Mouse (Mus musculus): Measurements from ENCODE around the gene AI481877. TPM values are rescaled to one million over a fixed set of nuclear protein-coding genes. Genes with fewer than 3 reads are reported as not detected.
"Not testable (repeated sequence)": the region's sequence is repeated elsewhere in the genome, so short reads cannot be mapped to it uniquely, and the experiment has no call there.

The AI481877 gene
- 0.04 TPM in 1 of 2 replicates, not detected in the other for polyA plus RNA-seq (2012; rRNA removed)

DNA sequence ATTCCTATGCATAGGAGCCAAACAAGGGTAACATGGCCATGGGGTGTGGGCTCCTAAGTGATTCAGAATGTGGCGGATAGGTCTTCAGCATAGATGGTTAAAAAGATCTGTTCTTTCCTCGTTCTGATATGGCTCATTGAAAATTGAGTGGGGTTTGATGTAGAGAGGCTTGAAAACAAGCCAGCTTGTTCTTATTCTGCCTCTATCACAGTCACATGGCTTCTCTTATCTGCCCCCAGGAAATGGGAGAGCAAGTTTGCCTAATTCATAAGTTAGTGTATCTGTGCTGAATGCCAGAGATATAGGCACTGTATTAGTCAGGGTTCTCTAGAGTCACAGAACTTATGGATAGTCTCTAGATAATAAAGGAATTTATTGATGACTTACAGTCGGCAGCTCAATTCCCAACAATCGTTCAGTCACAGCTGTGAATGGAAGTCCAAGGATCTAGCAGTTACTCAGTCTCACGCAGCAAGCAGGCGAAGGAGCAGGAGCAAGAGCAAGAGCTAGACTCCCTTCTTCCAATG lies at the start of gene AI481877:
Gene AI481877, minus strand, starts transcription at position 477 of the 527 bp plus-strand sequence.
- not testable (repeated sequence) for DNase-seq (ENCODE audit: low read depth, low spot score)
- 90% methylated on average over 4 of the region's 6 CpGs for WGBS

DNA sequence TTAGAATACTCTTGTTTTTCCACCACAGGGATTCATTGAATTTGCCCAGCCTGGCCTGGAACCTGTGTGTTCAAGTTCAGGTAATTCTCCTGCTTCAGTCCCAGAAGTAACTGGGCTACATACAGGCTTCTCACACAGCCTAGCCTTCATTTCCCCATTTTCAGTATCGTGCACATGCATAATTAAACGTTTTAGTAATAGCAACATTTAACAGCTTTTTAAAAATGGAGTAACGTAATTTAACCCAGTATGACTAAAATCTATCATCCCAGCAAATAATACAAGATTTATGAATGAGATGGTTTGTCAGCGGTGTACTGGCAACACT lies 49.7 kb upstream of the AI481877 start:
- 23% methylated on average over 4 of the region's 4 CpGs for WGBS
- no peak for DNase-seq (ENCODE audit: low read depth, low spot score)

DNA sequence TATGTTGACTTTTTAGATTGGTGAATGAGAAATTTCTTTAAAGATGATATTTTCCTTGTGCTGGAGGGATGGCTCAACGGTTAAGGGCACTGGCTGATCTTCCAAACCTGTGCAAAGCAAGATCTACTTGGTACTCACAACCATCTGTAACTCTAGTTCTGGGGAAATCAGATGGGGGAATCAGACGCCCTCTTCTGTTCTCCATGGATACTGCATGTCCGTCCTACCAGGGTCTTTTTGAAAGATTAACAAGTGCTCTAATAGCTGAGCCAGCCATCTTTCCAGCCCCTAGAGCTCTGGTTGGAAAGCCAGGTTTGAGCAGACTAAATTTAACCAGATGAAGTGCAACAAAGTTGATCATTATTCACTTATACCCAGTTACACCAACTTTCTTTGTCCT lies 48.5 kb upstream of the AI481877 start:
- WGBS = 24% methylated on average over 3 of the region's 3 CpGs
- no peak for DNase-seq (ENCODE audit: low read depth, low spot score)

DNA sequence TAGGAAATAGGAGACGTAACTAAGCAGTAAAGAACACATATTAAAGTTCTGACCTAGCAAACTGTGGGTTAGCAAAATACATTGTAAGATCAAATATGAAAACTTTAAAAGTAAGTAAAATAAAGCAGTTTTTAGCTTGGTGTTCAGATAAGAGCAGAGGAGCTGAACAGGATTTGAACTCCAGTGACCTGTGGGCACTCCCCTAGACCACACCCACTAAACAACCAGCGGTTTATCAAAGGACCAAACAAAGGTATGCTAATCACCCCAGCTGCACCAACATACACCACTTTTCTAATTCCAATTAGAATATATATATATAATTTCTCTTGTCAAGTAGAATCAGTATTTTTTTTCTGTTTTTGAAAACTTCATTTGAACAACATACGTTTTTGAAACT lies 46.9 kb upstream of the AI481877 start:
- 45% methylated on average over 3 of the region's 3 CpGs for WGBS
- no peak for DNase-seq (ENCODE audit: low read depth, low spot score)

DNA sequence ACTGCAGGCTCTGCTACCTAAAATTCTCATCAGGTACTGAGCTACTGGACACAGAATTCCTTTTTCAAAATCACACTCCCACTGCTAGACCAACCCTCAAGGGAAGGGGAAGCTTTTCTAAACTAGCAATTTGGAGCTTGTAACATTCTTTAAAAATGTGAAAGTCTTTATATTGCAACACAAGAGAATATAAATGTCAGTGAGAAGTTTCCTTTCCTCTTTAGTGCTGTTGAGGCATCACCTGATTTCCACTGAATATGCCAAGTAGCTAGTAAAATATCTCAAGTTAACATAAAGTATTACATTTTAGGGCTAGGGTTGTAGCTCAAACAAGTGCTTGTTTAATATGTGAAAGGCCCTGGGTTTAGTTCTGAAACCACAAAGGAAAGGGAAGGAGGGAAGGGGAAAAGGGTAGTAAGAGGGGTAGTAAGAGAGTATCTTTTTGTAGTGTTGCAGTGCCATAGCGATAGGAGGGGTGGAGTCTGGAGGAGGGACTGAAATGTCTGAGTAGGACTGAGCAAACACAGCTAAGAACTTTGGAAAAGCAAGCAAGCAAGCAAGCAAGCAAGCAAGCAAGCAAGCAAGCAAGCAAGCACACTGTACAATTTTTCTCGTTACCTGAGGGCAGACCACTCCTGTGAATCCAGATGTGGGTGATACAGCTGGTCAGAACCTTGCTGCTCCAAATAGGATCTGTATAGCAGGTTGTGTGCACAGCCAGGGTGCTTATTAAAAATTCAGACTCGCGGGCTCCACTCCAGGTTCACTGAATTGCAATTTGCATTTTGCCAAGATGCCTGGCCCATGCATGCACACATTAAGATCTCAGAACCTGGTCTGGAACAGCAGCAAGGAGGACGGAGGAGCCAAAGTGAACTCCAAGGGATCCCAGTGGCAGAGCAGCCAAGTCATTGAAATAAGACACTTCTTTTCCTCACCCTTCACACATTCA lies 42.8 kb upstream of the AI481877 start:
- WGBS = 37% methylated on average over 5 of the region's 5 CpGs
- no peak for DNase-seq (ENCODE audit: low read depth, low spot score)

DNA sequence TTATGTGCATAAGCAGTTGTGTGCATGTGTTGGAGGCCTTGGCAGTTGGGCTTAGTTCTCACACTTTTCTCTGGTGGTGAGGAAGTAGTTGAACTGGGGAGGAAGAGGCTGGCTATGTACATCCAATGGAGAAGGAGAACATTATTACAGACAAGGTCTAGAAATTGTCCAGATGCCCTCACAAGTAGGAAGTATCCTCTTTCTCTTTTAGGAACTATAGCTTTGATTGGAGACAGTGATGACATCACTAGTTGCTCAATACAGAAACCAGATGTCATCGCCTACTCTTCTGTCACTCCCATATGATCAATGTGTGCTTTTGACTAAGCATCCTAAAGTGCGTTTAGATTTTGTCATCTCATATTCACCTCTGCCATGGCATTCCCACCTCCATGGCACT lies 38.8 kb upstream of the AI481877 start:
- 84% methylated on average over 2 of the region's 2 CpGs for WGBS
- DNase-seq (ENCODE audit: low read depth, low spot score) = no peak

DNA sequence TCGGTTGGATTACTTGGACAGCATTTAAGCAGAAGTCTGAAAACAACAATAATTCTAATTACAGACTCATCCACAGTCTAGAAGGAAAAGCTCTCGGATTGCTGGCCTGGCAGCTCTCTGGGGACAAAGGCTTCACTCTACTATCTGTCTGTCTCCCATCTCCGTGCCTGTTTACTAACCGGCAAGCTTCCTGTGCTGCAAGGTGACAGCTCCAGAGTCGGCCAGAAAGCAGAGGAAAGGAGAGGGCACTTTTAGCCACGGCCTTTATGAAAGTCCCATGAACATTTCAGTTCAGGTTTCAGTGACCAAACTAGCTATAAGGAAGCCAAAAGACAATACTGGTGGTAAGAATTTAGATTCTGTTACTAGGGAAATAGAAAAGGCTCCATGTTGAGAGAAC lies 37.1 kb upstream of the AI481877 start:
- DNase-seq (ENCODE audit: low read depth, low spot score) = no peak
- 46% methylated on average over 6 of the region's 6 CpGs for WGBS

DNA sequence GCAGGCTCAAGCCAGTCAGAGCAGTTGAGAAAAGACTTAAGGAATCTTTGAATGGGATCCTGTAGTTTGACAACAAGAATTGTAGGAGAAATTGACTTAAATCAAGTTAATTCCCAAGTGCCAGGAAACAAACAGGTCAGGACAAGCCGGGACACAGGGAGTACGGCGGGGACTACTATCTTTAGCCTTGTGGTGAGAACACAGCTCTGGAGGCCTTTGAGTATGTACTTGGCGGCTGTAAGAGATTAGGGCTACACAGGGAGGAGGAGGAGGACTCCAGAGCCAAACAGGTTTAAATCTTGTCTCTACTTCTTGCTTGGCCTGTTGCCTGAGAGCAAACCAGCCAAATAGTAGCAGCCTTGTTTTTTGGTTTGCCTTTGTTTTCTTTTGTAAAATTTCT lies 36.2 kb upstream of the AI481877 start:
- 26% methylated on average over 4 of the region's 4 CpGs for WGBS
- no peak for DNase-seq (ENCODE audit: low read depth, low spot score)

DNA sequence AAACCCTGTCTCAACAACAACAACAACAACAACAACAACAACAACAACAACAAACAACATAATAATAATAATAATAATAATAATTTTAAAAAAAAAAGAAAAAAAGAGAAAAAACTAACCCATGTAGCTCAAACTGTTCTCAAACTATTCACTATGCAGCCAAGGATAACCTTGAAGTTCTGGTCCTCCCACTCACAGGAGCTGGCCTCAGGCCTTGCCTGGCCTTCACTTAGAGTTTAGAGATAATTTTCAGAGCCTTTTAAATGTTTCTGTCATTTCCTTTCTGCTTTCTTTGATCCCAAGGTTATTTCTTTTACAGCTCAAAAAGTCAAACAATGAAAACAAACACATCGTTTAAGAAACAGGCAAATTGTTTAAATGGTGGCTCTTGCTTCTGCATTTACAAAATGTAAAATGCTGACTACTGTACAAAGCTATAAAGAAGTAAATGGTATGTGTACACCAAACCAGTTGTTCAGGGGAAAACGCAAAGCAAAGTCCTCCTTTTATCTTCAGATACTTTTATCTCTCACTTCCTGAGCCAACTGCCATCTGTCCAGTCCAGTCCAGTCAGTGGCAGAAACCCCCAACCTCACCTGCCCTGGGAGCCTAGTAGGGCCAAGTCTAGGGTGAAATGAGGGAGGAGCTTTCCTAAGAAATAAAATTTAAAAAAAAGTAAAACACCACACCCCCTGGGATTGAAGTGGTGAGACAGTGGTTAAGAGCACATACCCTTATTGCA lies 34.6 kb upstream of the AI481877 start:
- whole genome bisulfite sequencing = 19% methylated on average over 2 of the region's 2 CpGs

DNA sequence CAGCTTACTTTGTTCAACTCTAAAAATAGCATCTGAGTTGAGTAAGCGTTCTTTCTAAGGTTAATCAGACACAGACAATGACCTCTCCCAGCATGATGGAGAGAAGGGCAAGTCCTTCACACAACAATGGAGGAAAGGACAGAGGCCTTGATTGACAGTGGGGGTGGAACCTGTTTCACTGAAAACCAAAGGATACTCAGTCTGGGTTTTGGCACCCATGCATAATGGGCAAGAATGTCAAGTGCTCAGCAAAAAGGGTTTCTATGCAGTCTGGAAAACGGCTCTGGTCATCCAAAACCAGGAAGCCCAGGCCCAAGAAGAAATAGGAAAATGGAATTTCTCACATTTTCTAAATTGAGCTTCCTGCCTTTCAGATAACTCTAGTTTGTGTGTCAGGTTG lies 33.8 kb upstream of the AI481877 start:
- WGBS = 77% methylated on average over 2 of the region's 2 CpGs

More for the DNA sequence above, 34.6 kb upstream of the AI481877 start:
- no peak for DNase-seq (ENCODE audit: low read depth, low spot score)

DNA sequence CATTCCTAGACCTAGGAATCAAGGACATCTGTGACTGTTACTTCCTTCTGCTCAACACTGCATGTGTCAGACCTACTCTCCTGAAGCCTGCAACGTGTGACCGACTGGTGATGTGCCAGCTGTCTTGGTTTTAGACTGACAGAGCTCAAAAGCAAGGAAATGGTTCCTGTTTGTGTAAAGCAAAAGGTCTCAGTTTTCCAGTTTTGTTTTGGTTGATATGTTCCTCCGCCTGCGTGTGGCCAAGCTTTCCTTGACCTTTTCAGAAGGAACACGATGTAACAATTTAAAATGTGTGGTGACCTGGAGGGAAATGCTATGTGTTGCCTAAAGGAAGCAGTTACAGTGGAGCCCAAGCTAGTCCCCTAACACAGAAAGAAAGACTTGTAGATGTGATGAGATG lies 31.2 kb upstream of the AI481877 start:
- DNase-seq (ENCODE audit: low read depth, low spot score) = no peak
- 80% methylated on average over 5 of the region's 5 CpGs for WGBS

More for the DNA sequence above, 33.8 kb upstream of the AI481877 start:
- no peak for DNase-seq (ENCODE audit: low read depth, low spot score)

DNA sequence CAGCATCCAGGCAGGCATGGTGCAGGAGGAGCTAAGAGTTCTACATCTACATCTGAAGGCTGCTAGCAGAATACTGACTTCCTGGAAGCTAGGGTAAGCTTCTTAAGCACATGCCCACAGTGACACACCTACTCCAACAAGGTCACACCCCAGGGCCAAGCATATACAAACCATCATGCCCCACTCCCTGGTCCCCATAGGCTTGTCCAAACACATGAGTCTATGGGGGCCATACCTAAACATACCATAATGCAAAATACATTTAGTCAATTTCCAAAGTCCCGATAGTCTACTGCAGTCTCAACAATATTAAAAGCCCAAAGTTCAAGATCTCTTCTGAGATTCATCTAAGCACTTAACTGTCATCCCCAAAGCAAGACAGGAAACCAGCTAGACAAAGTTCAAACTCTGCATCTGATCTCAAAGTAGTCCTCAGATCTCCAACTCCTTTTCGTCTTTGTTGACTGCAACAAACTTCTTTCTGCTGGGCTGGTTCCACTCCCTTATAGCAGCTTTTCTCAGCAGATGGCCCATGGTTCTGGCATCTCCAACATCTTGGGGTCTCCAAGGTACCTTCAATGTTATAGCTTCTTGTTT lies 28.6 kb upstream of the AI481877 start:
- no peak for DNase-seq (ENCODE audit: low read depth, low spot score)
- 96% methylated on average over 2 of the region's 2 CpGs for WGBS

DNA sequence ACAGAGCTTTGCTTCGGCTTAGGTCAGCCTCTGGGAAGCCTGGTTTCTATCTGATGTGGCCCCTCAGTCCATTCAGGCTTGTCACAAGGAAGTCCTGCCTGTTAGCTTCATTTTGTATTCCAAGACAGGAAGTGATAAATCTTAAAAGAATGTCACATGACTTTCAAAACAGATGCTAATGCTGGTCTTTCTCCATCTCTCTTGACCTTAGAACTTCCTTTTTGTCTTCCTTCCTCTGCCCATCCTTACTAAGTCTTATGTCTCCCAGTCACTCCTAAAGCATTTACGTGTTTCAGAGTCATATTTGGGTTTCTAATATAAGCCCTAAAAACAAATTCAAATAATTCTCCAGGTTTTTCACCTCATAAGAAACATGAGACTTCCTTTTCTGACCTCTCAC lies 25.3 kb upstream of the AI481877 start:
- WGBS = 89% methylated on average over 2 of the region's 2 CpGs
- DNase-seq (ENCODE audit: low read depth, low spot score) = no peak

DNA sequence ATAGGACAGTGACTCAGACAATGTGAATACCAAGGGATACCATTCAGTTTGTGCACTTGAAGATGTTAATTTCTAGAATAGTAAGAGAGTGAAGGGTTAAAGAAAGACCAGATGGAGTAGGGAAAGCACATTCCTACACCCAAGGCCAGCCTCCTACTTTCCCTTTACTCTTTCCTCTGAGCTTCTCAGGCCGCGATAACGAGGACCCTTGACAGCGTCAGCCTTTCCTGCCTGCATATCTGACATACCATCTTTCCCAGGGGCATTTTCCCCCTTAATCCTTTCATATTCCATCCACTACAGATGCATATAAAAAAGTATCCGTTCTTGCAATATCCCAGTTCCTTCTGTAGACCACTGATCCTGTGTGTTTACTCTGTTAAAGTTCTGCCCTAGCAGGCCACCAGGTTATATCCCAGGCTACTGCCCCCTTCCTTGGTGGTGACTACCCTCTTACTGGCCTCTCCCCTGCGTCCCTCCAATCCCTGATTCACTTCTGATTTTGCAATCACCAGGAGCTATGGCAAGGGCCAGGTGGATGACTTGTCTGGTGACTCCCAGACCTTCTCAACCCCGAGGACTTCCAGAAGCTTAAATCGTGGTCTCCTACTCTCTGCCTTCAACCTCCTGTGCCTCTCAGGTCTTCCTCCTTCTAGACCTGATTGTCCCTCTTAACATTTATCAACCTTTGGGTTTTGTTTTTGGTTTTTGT lies 22.3 kb upstream of the AI481877 start:
- DNase-seq (ENCODE audit: low read depth, low spot score) = no peak
- 83% methylated on average over 8 of the region's 8 CpGs for WGBS

DNA sequence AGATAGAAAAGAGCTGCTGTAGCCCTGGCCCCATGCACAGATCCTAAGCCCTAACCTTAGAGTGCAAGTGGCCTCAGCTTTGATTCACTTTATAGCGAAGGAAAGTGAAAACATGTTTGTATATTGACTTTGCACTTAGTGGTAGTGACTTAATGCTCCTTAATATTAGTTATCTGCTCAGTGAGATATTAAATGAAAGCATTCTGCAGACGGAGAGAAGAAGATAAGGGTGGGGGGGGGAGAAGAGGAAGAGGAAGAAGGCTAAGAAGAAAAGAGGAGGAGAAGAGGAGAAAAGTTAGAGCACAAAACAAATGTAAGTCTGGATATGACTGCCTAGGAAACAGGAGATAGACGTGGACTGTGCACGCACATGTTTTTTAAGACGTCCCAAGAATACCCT lies 21.5 kb upstream of the AI481877 start:
- DNase-seq (ENCODE audit: low read depth, low spot score) = no peak
- 94% methylated on average over 5 of the region's 5 CpGs for WGBS

DNA sequence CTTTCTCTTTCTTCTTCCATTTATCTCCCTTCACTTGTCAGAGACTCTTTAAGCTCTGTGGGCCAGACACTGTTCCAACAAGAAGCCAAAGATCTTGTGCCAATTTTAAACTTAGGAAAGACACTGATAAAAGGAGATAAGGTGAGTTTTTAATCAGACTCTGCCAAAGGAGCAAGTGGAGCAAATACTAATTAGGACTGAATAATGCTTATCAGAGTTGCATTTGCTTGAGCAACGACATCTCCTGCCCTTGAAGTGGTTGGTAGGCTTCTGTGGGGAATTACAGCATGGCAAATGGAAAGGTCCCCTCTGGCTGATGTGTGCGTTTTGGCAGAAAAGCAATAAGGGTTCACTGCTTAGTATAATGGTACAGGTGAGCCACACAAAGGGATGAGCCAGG lies 18.9 kb upstream of the AI481877 start:
- DNase-seq (ENCODE audit: low read depth, low spot score) = no peak
- 59% methylated on average over 2 of the region's 2 CpGs for WGBS

DNA sequence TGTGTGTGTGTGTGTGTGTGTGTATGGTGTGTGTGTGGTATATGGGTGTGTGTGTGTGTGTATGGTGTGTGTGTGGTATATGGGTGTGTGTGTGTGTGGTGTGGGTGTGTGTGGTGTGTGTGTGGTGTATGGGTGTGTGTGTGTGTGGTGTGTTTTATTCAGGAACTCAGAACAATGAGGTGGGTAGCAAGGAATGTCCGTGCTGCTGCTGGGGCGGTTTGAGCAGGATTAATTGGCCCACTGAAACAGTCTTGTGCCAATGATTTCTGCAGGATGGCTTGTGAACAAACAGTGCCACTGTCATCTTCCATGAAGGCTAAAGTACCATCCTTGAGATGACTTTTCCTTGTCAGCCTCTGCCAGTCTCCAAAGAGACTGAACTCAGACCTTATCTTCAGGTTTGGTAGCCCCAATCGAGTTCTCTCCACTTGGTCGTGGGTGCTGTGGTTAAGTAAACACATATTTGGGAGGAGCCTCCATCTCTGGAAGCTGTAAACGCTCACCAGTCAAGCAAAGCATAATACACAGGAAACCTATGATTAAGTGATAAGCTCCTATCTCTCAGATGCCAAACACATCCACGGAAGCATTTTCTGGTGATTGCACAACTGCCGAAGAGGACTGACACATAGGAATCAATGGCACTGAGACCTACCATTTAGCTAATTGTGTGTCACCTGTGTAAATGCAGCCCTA lies 18.3 kb upstream of the AI481877 start:
- DNase-seq (ENCODE audit: low read depth, low spot score) = no peak
- 11% methylated on average over 7 of the region's 7 CpGs for WGBS

DNA sequence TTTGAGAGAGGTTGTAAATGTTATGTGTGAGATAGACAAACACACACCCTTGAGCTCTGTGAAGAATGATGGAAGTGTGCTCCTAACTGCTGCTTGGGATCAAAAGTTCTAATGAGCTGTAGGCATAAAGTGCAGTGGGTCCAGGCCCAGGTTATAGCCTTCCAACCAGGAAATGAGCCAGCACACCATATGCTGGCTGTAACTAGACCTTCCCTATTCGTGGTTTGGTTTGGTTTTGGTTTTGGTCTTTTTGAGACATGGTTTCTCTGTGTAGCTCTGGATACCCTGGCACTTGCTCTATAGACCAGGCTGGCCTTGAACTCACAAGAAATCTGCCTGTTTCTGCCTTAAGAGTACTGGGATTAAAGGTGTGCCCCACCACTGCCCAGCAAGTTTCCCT lies 13.2 kb upstream of the AI481877 start:
- 41% methylated on average over 1 of the region's 1 CpGs for WGBS
- no peak for DNase-seq (ENCODE audit: low read depth, low spot score)

DNA sequence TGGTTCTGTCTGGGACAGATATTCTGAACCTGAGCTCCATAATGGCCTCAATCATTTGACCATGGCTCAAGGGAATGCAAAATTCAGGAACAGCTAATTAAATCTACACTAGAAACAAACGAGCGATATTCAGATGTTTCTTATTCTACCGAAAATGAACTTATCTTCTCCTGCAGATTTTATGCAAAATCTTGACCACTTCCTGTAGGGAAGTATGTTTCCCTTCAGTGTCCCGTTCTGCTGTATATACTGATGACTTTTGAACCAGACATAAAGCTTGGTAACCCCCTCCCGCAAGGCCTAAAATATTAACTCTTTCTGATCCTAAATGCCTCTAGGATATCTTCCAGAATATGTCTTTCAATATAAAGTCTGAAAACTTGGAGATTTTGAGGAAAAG lies 12.1 kb upstream of the AI481877 start:
- whole genome bisulfite sequencing = 59% methylated on average over 5 of the region's 5 CpGs
- DNase-seq (ENCODE audit: low read depth, low spot score) = no peak
